Mouse (Mus musculus) c-Kit-positive CD71-positive TER-119-positive erythroid progenitor cells, embryonic 14.5 days (primary cell): ENCODE measurements around the gene Jak2.

ENCODE experiments used
- DNase-seq: peaks from one replicate; pipeline ENCODE4 v3.0.0-alpha.2; 2013; ENCODE audit warnings: low spot score

The Jak2 gene

DNA sequence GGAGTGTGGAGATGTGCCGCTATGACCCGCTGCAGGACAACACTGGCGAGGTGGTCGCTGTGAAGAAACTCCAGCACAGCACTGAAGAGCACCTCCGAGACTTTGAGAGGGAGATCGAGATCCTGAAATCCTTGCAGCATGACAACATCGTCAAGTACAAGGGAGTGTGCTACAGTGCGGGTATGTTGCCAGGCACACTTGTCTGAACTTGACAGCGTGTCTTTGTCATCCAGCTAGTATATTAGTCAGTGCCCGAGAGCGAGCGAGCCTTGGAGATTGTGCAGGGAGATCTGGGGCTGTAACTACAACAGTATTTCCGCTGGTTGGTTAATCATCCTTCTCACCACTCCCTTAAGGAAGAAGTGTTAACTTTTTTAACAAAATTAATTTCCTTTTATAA is 49.3 kb downstream of the Jak2 start:
- DNase-seq = no peak

DNA sequence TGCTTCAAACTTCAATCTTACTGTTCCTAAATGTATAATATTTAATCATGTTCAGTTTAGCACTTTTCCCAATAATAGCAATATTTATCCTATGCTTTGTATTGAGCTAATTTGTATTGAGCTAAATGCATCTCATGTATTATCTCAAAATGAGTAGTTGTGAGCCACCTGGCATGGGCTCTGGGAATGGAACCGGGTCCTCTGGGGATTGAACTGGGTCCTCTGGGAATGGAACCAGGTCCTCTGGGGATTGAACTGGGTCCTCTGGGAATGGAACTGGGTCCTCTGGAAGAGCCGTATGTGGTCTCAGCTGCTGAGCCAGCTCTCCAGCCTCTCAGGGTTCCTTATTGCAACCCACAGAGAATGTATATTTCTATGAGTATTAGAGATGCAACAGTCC is 50.5 kb downstream of the Jak2 start:
- DNase-seq = no peak

DNA sequence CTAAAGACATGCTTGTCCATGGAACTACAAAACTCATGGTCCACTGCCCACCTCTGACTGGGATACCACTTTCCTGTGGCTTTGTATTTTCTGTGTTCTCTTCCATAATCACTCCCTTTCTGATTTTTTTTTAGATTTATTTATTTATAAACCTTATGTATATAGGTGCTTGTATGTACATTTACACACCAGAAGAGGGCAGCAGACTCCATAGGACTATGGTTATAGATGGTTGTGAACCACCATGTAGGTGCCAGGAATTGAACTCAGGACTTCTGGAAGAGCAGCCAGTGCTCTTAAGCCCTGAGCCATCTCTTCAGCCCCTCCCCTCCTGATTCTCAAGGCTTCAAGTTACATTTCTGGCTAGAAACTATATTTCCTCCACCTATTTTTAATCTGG is 57.2 kb downstream of the Jak2 start:
- DNase-seq = no peak

DNA sequence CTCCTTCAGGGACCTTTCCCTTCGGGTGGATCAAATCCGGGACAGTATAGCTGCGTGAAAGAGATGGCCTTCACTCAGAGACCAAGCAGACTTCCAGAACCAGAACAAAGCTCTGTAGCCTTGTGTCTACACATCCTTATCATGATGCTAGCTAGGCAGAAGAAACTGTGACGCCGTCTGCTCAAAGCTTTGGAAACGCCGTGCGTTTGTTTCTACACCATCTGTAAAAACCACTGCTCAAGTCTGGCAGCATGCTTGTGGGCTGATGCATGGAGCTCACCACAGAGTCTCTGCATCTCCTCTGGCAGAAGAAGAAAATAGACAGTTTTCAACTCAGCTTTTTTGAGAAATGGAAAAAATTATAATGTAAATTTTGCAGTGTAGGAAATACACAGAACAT is 60.2 kb downstream of the Jak2 start:
- DNase-seq = no peak

DNA sequence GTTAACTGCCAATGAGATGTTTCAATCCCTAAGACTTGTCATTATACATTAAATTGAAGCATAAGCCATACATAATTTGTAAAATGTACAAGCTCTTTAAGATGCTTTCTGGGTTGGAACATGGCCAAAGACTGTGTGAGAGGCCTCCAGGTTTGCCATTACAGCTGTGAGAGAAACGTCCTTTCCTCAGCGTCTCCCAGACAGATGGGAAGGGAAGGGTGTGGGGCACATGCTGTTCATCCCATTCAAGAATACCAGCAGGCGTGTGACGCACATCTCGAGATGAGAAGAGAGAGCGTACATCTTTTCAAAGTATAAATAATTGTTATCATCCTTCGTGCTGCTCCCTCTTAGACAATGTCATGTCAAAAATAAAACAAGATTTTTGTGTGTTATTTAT is 61.0 kb downstream of the Jak2 start:
- DNase-seq = no peak

DNA sequence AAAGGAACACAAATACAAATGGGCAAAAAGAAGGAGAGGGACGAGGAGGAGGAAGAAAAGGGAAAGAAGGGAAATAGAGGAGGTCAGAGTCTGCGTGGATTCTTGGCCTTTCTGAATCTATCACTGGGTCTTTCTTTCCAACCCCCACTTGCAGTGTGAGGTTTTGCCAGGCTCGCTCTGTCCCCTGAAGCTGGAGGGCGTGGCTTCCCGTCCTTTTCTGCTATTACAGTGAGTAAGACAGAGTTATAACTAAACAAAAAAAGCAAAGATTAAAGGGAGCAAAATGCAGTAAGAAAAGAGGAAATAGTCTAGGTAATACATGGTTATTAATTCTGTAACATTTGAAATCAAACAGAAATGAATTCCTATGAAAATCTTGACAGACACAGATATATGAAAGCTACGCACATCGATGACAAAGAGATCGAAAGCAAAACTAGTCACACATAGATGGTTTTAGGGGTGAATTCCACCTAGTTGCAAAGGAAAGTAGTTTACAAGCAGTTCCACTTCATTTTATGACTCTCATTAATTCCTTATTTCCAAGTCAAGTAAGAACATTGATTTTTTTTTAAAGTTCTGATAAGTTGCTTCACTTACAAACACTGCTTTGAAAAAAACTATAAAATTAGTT is 71.9 kb downstream of the Jak2 start:
- no peak for DNase-seq

DNA sequence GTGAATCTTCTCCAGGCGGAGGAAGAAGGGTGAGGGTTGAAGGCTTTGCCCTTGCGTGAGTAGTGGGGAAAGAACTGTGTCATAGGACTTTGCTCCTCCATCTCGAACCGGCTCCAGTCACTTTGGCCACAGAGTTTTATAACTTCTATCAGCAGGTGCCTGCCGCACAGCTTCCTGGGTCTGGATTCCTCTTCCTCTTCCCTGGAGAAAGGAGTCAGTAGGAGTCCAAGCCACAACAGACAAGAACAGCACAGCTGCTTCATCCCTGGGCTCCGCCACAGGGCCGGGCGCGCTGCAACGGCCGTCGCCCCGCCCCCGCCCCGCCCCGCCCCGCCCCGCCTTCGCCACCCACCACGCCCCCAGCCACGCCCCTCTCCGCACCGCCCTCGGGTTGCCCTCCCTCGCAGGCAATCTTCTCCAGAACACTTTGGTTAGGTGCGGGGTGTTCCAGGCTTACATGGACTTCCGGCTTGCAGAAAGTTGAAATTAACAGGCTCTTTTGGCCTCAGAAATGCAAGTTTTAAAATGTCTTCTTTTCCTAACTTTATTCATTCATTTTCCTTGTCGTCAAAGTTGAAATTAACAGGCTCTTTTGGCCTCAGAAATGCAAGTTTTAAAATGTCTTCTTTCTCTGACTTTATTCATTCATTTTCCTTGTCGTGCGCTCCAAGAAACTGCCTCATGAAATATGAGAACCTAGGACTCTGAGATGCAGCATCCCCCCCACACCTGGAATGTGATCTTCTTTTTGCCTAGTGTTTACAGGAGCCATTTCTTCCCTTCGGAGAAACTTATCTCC is 73.6 kb downstream of the Jak2 start, which contains the start of gene Insl6:
Insl6 (minus strand) TSS at position 304 of the 799 bp plus-strand sequence.
- DNase-seq = peak; percentile 67

DNA sequence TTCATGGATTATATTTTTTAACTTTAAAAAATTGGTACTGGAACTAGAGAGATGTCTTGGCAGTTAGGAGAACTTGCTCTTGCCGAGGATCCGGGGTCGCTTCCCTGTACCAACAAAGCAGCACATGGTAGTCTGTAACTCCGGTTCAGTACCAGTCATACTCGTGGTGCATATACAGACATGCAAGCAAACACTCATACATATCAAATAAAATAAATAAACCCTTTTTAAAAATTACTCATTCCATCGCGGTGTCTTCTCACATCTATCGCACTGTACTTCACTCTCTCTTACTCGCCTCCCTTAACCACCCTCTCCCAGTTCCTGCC is 74.2 kb downstream of the Jak2 start:
- DNase-seq = no peak

DNA sequence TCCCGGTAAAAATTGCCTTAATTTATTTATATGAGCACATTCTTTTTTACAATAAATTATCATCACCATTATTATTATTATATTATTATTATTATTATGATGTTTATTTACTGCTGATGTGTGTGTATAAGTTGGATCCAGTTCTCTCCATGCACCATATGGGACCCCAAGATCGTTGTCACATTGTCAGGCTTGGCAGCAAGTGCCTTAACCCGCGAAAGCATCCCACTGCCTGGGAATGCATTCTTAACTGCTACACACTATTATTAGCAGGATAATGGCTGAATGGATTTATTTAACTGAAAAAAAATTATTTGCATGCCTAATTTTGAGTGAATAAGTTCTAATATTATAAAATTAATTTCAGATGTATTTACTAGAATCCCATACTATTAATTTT is 74.8 kb downstream of the Jak2 start:
- no peak for DNase-seq

DNA sequence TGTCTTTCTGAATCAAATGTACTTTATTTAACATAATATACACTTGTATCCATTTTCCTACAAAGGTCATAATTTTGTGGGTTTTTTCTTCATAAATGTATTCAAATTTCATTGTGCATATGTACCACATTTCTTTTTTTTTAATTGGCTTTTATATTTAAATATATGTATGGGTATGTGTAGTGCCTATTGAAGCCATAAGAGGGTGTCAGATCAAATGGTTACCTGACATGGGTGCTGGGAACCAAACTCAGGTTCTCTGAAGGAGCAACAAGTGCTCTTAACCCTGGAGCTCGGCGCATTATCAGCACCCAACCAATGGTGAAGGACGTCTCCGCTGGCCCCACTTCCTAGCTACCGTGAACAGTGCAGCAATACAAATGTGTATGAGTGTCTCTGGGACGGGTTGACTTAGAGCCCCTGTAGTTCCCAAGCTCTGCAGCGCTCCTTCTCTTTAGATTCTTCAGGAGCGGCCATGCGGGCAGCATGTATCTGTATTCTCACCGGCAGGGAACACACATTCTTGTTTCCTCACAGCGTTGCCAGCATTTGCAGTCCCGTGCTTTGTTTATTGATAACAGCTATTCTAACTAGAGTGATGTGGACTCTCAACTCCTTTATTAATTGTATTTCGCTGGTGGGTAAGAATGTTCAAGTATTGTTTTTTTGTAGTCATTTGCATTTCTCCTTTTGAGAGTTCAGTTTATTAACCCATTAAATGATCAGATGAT is 75.4 kb downstream of the Jak2 start:
- DNase-seq = no peak

DNA sequence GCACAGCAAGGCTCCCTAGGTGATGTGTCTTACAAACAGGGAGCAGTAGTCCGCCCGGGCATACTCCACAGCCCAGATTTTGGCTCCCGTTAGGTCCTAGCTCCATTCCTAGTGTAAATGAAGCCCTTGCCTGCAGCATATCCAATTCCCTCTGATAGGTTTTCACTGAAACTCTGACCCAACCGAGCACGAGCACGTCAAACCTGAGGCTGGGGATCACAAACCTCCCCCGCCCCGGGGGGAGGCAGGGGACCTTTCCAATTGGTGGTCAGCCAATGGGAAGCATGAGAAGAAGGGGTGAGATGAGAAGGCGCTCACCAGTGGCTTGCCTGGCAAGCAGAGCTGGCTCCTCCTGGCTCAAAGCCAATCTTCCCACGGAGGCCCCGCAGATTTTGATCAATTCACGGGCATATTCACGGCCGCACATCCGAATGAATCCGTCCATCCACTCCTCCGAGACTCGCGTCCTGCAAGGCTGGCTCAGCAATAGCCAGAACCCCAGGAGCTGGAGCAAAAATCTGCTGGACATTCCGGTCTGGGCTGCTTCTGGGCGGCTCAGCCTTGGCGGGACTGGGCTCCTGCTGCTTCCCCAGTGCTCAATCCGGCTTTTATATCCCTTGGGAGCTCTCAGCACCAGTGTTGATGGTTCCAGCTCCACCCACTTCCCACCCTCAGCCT is 82.6 kb downstream of the Jak2 start, which contains the start of gene Rln1:
Rln1 (minus strand) TSS at position 603 of the 678 bp plus-strand sequence.
- no peak for DNase-seq

DNA sequence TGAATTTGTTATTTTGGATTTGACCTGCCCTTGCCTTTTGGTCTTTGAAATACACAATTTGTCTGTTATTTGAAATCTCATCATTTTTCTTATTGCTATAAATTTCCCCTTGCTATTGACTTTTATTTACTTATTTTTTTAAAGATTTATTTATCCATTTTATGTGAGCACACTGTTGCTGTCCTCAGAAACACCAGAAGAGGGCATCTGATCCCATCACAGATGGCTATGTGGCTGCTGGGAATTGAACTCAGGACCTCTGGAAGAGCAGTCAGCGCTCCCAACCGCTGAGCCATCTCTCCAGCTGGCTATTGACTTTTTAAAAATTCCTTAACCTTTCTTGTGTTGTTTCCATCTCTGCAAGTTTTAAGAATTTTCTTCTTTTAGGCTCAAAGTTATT is 85.0 kb downstream of the Jak2 start:
- DNase-seq = no peak

DNA sequence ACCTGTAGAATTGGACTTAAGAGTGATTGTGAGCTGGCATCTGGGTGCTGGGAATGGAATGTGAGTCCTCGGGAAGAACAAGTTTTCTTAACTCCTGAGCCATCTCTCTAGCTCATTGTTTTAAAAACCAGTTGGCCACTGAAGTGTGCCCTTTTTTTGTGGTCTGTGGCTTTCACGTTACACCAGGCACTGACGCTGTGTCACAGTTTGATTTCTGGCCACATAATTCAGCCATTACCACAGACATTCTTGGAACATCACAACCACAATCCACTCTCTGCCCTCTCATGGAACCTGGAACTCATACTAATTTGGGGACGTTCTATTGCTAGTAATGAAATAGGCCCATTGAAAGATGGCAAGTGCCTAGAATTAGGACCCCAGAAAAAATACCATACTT is 89.4 kb downstream of the Jak2 start:
- no peak for DNase-seq

DNA sequence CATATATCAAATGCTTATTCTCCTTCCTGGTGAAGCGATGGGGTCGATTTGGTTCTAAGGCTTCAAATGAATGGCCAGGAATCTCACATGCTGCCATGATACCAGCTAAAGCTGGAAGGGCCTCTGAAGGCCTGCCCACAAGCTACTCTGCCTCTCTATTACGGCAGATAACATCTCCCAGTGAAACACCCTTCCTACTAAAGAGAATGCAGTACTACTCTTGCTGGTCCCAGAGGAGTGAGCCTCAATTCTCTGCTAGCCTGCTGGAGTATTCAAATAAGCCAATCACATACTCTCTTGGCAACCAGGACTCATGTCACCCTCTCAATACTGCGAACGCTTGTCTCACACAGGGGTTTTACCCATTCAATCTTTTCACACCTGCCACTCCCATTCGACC is 90.7 kb downstream of the Jak2 start:
- no peak for DNase-seq

DNA sequence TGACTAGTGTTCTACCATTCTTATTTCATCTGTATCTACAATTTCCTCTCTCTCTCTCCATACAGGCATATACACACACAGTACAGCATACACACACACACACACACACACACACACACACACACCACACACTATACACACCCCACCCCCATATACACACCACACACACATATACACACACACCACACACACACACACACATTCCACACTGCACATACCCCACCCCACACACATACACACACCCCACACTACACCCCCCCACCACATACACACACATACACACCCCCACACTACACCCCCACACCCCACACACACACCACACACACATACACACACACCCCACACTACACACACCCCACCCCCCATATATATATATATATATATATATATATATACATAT is 93.2 kb downstream of the Jak2 start:
- no peak for DNase-seq

DNA sequence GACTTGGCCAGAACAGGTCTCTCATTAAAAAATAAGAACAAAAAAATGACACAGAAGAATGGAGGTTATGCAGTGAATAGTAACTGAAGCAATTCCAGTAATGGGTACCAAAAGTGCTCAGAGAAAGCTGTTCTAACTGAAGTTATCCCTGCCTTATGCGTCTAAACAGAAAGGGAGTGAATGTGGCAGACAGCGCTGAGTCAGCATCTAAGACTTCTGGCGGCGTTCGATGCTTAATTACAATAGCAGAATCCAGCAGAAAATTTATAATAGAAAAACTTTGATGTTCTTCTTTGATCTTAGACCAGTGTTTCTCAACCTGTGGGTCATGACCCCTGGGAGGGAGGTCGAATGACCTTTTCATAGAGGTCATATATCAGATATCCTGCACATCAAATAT is 94.0 kb downstream of the Jak2 start:
- DNase-seq = no peak

DNA sequence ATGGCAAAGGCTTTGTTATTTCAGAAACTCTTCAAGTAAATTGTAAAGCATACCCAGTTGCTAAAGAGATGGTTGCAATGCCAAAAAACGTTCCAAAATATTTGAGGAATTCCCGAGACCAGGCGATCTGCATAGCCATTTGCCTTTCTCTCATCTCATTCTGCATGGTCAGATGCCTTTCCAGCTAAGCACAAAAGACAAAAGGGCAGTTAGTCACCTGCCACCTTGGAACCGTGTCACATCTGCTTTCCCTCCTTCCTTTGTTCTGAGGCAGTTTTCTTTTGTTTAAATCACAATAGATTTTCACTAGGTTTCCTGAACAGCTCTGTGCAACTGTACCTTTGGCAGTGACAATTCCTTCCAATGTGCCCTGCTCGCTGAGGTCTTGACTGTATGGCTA is 99.4 kb downstream of the Jak2 start:
- DNase-seq = no peak

DNA sequence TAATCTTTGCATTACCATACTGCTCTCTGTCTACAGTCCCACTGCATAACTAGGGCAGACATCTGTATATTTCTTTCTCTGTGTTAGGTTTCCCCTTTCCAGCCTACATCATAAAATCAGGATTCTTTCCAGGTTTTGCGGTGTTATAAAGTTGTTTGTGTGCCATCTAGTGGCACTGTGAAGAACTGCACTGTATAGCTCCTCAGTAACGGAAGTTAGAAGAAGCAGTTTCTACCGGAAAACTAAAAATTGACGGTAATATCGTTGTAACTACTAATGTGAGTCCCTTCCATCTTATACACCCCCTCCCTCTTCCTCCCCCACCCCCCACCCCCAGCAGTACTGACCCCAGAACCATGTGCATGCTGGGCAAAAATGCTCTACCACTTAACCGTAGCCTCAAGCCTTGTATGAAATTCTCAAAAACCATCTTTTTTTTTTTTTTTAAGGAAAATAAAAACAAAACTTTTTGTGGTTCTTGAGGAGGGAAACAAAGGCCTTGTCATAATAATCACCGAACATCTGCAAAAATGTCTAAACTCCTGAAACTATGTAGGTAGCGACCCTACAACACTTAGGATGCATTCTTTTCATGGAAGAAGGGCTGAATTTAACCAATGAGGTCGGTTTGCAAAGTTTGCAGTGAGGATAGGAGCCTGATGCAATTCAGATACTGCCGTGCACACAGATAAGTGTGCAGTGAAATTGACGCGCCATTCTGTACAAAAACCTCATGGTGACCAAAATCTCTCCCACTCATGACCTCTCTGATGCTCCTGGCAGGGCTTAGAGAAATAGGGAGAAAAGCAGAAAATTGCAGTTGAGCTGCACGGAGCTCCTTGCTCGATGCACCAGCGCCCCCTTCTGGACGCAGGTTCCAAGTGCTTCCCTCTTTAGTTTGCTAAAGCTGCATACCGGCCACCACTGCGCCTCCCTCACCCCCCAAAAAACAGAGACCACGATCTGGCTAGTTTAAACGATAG is 103.6 kb downstream of the Jak2 start:
- peak; percentile 86 for DNase-seq

DNA sequence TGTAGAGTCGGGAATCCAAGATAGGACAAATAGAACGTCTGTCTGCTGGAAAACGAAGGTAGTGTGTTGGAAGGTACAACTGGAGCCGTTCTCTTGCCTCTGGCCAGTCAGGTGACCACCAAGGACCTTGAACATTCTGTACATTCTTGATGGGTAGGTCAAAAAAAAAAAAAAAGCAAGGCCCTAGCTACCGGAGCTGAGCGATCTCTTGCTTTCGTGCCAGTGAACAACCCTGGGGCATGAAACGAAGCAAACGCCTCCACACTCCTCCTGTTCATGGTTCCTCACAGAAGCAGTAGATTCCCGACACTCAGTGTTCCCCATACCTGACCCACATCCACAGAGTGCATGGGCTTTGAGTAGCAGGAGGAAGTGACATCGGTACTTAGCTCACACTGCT is 104.7 kb downstream of the Jak2 start:
- no peak for DNase-seq

DNA sequence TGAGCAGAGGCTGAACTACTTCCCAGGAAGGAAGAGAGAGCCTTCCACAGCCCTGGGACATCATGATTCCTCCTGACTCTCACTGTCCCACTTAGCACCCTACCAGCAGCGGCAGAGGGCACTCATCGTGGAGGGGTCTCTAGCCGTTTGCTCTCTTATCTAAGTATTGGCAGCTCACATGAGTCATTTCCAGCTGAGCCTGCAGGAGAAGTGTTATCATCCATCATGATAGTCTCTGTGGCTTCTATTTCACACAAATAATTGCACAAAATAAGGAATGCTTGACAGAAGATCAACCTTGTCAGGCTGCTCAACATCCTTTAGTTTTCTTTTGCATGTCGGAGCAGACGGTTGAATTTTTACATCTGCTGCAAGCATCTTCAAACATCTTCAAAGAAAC is 108.6 kb downstream of the Jak2 start:
- DNase-seq = no peak

DNA sequence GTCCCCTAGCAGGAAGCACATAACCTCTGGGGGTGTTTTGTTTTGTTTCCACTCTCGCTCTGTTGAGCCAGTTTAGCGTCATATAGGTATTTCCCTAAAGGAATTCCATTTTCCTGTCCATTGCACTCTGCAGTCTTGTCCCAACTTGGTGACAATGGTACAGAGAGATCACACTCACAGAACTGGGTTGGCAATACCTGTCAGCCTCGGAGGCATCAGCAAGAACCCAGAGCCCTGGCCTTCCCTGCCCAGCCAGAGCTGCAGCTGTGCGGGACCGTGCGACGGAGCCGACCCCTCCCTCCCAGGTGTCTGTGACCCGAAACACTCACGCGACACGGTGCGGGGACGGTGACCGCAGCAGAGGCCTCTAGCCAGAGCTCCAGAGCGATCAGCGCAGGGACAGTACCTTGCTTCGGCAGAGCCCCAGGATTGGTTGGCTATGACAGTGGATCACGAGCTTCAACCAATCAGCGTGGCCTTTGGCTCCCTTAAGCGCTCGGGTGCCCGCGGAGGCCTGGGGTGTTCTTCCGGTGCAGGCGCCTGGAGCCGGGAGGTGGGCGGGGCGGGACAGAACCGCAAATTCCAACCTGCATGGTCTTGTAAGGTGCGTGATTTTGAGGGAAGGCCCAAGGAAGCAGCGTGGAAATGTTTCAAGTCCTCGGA is 110.0 kb downstream of the Jak2 start:
- DNase-seq = peak; percentile 92
